Mouse (Mus musculus): ENCODE data around the gene Nfix. TPM values are rescaled to one million over a fixed set of nuclear protein-coding genes. Genes with fewer than 3 reads are reported as not detected.
"Not testable (repeated sequence)": the region's sequence is repeated elsewhere in the genome, so short reads cannot be mapped to it uniquely, and the experiment has no call there.

The Nfix gene
- total RNA-seq, 2 experiments from 2014 or later: 291 to 300 TPM

- DNase-seq (ENCODE audit: low spot score in 2 of 2): no peak
Measured at GRCm38 (mm10) chr8:84677305-84677704, 122.8 kb downstream of the Nfix start.

GRCm38 (mm10) chr8:84670295-84671006 lies 129.7 kb downstream of the Nfix start:
- not testable (repeated sequence) for DNase-seq (ENCODE audit: low spot score in 2 of 2)

- no peak for DNase-seq (ENCODE audit: low spot score in 2 of 2)
Measured at GRCm38 (mm10) chr8:84668731-84669485, 131.2 kb downstream of the Nfix start.

DNA sequence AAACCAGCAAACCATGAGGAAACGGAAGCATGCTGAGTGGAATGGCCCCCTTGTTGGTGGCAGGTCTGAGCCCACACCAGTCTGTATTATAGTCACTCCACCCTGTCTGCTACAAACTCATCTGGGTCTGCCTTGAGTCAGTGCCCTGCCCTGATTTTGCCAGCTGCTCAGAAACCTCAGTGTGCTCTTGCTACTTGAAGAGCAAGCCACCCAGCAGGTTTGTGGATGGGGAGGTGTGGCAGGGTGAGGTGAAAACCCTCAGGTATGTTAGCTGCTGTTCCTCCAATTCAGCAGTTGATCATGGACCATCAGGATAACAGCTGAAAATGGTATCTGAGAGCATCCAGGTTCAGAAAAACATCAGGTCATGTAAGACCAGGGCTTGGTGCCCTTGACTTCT lies 132.1 kb downstream of the Nfix start:
- DNase-seq (ENCODE audit: low spot score in 2 of 2): no peak

- no peak for DNase-seq (ENCODE audit: low spot score in 2 of 2)
Measured at GRCm38 (mm10) chr8:84665385-84665893, 134.7 kb downstream of the Nfix start.

DNA sequence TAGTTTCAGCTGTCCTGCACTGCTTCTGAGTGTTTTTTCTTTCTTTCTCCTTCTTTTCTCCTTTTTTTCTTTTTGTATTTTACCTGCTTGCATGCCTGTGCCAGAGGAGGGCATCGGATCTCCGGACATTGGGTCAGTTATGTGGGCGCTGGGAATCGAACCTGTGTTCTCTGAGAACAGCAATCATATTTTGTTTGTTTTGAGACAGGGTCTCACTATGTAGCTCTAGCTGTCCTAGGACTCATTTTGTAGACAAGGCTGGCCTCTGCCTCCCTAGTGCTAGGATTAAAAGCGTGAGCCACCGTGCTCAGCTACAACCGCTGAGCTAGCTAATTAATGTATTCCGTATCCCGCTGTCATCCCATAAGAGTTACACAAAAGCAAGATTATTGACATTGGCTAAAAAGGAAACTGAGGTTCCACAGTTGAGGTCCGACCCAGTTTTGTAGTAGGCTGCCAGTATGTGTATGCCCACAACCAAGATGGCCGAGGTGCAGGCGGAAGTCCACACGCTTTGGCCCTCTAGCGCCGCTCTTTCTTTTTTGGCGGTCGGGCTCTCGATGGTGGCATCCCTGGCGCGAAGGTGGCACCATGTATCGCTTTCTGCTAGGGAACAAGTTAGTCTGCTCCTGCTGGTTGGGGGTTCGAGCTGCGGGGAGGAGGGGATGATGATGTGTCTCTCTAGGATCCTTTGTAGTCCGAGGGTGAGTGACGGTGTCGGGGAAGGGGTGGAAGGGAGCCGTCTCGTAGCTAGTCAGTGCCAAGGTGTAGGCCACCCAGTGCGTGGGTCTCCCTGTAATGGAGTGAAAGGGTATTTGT lies 135.4 kb downstream of the Nfix start:
- DNase-seq (ENCODE audit: low spot score in 2 of 2): peak; percentile 72 to 84

DNA sequence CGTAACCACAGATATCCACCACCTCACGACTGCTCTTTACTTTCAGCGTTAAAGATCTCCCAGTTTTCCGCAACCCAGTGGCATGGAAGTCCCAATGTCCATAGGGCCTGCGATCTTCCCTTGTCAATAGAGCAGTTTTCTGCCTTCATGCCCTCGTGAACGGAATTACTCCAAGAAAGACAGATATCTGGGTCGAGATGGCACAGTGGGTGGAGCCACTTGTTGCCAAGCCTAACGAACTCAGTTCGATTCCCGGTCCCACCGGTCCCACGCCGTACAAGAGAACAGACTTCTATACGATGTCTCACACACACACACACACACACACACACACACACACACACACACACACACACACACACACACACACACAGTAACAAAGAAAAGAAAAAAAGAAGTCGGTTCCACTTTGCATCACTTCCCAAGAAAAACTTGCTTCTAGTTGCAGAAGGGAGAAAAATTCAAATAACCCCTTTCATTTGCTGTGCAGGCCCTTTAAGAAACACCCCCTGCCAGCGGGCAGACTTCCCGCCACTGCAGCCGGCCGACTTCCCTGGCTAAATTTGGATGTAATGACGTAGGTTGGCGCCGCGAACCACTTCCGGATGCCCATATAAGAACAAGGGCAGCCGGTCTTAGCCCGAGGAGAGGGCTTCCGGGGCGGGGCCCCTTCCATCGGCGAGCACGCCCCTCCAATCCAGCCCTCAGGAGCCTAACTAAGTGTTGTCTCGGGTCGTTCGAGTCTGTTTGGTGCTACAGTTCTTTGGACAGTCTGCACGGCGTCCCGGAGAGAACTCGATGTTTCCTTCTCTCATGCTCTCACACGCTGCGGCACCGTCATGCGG lies 136.4 kb downstream of the Nfix start:
- DNase-seq (ENCODE audit: low spot score in 2 of 2): peak; percentile 96

DNA sequence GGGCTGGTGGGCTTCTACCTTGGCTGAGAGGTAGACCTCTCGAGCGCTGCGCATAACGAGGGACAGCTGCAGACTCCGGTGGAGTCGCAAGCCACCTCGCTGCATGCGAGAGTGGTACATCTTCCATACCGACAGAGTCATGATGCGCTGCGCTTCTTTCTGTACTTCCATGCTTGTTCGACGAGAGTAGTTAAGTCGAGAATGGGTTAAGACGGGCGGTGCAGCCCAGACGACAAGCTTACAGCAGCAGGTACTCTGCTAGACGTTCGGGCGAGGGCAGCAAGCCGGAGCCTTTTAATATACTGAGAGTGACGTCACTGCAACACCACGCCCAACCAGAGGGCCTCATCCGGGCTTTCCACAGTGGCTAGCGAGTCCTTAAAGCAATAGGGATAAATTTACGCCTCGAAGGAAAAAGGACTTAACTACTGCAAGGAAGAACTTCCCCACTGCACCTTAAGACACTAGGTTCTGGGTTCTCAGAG lies 137.5 kb downstream of the Nfix start, which contains the start of gene Ier2:
TSS of gene Ier2 (minus strand) at position 272 of the 485 bp plus-strand sequence.
- DNase-seq (ENCODE audit: low spot score in 2 of 2): peak; percentile 91 to 92

- no peak for DNase-seq (ENCODE audit: low spot score in 2 of 2)
Measured at GRCm38 (mm10) chr8:84661961-84662571, 138.1 kb downstream of the Nfix start.

GRCm38 (mm10) chr8:84661458-84661871 lies 138.7 kb downstream of the Nfix start:
- peak; percentile 54 to 63 for DNase-seq (ENCODE audit: low spot score in 2 of 2)

- no peak for DNase-seq (ENCODE audit: low spot score in 2 of 2)
Measured at GRCm38 (mm10) chr8:84660819-84661457, 139.2 kb downstream of the Nfix start.

DNA sequence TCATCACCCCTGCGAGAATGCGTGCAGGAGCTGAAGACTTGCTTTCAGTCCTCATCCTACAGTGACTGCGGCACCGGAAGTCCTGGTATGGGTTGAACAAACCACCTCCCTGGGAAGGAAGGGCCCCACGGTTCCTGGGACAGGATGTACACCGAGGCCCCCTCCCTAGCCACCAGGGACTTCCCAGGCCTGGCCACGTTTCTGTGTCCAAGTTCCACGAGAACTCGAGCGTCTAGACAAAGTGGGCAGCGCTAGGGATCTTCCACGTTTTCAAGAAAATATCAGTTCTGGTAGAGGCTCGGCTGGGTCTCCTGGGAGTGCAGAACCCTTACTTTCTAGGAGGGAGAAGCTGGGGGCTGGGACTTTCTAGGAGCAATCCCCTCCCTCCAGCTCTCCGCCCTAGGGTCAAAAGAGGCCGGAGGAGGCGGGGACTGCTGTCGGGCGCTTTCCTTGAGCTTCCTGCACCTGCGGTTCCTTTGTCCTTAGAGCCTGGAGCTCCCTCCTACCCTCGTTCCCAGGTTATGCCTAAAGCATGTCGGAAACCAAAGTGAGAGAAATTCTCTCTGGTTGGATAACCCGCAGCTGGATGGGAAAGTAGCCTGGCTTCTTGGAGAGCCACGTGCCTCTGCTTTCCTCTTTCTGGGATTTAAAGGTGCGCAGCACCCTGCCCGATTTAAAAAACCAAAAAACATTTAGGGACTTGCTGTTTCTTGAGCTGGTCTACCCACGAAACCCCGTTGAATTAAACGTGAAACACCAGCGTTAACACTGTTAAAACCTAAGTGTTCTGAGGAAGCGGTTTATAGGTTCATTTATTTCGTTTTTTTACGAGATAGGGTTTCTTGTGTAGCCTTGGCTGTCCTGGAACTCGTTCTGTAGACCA lies 140.0 kb downstream of the Nfix start:
- DNase-seq (ENCODE audit: low spot score in 2 of 2): no peak

- DNase-seq (ENCODE audit: low spot score in 2 of 2): no peak
Measured at GRCm38 (mm10) chr8:84658951-84659350, 141.2 kb downstream of the Nfix start.

DNA sequence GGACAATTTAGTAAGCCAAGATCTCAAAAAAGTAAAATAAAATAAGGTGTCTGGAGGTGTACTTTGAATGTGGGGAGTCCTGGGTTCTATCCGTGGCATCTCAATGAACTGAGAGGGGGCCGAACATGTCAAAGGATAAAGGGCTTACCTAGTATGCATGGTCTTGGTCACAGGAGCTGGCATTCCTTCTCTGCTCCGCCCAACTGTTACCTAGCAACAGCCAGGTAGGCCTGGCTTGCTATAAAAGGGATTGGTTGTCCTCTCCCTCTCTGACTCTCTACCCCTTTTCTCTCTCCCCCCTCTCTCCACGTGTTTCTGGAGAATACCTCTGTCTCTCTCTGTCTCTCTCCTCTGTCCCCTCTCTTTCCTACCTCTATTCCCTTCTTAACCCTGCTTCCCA lies 142.5 kb downstream of the Nfix start:
- no peak for DNase-seq (ENCODE audit: low spot score in 2 of 2)

GRCm38 (mm10) chr8:84657203-84657602 lies 142.9 kb downstream of the Nfix start:
- no peak for DNase-seq (ENCODE audit: low spot score in 2 of 2)

DNA sequence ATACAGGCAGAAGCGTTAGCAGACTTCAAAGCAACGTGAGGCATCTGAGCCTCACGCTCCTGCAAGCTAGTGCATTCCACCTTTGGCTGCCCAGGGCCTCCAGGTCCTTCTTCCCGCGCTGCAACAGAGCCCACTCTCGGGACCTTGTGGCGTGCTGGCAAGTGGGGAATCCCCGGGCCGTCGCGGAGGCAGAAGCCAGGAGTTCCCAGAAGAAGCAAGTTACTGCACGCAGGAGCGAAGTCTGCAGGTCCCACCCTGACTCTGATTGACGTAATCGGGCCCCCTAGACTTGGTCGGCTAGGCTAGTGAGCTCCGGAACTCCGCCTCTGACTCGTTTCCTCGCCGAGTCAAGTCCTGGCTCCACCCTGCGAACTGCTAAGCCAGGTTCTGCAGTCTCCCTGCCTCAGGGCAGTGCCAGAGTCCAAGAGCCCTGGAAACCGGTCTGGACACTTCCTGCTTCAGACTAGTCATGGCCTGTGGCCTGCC lies 143.5 kb downstream of the Nfix start:
- no peak for DNase-seq (ENCODE audit: low spot score in 2 of 2)

DNA sequence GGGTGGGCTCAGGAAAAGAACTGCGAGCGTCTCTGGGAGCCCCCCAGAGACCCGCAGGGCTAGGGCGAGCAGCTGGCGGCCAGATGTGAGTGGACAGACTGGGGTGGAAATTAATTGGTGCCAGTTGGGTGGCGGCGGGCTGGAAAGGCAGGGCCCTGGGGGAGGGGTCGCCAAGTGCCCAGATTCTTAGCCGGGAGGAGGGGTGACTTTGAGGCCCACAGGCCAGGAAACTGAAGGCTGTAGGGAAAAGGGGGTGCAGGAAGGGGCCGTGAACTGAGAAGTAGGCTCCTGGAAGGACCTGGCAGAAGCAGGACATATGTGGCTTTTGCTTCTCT lies 144.0 kb downstream of the Nfix start:
- no peak for DNase-seq (ENCODE audit: low spot score in 2 of 2)
